Mouse (Mus musculus) retina, postnatal 1 day (tissue): ENCODE measurements at regions not wholly inside any gene's neighbourhood (a gene's known extent, or its start where the extent isn't known, plus 50 kb on each side); places are given as distances from the start of the nearest gene placed in this dataset.
A peak's percentile ranks its signal among the peaks of the same experiment; 100 is the strongest.

Experiments used
- DNase-seq: peaks from one replicate; pipeline ENCODE4 v3.0.0-alpha.2; 2012

GRCm38 (mm10) chr9:17396056-17396455 lies 895.0 kb upstream of the Fat3 start:
- peak; percentile 6 for DNase-seq

GRCm38 (mm10) chr9:17393061-17393460 lies 892.0 kb upstream of the Fat3 start:
- no peak for DNase-seq
